Mouse (Mus musculus) liver, adult 2 months (tissue): ENCODE results near the gene Samd4b.

ENCODE experiments used
- CTCF ChIP-seq: fragments of 200-500 bp; IDR thresholded peaks from 2 replicates; pipeline ENCODE4 v1.5.1; 2011; ENCODE audit warnings: low read depth, low read length, control low read depth
- POLR2A ChIP-seq: fragments of 200-500 bp; IDR thresholded peaks from 2 replicates; pipeline ENCODE4 v1.6.1; 2011; ENCODE audit warnings: low read length, control low read depth; ENCODE audit not compliant: insufficient read depth; ENCODE audit errors: extremely low read depth

DNA sequence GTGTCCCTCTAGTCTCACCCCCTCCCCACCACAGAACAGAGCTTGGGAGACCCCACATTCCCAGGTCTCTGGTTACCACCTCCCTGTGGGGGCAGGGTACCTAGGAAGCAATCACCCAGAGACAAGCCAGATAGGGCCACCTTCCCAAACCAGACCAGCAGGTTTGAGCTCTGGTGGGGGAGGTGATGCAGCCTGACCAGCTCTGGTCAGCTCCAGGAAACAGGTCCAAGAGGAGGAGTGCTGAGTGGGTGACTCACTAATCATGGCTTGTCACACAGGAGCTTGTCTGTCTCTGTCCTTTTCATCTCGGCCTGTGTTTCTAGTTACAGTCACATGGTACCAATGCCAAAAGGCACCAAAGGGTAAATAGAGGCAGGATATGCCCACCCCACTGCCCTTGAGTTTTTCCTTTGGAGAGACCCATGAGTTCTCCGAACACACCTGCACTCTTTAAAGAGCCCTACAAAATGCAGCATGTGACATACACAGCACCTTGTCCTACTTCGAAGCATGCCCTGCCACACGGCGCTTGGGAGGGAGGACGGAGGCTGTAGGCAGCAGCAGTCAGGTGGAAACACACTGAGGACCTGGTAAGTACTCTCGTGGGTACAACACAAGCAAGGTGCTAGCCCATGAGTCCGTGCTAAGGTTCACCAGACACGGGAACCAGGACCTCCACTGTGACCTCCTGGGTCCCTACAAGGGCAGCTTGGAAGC lies 20.0 kb downstream of the Samd4b start:
- TF ChIP-seq CTCF = no peak
- no peak for TF ChIP-seq POLR2A
